Mouse (Mus musculus) stomach, embryonic 14.5 days (tissue): ENCODE measurements around the gene Rpa3. TPM values are rescaled to one million over a fixed set of nuclear protein-coding genes. Genes with fewer than 3 reads are reported as not detected.

Experiments
- ATAC-seq: fragments of 200-750 bp; cut with Nextera tagmentation; 2 replicates; pipeline ENCODE4 v1.8.0; 2017; ENCODE audit warnings: low read depth, moderate TSS enrichment; ENCODE audit not compliant: insufficient number of reproducible peaks, insufficient read depth, low FRiP score
- H3K27ac ChIP-seq: fragments of 300-500 bp; sonication (generic); 2 replicates; pipeline ENCODE4 v1.5.1; 2014; ENCODE audit warnings: mild to moderate bottlenecking, low read length, moderate library complexity, mixed read lengths
- H3K27me3 ChIP-seq: fragments of 300-500 bp; sonication (generic); 2 replicates; pipeline ENCODE4 v1.6.1; 2014; ENCODE audit warnings: low read length, control low read depth, mixed read lengths; ENCODE audit not compliant: control insufficient read depth, insufficient read depth
- H3K36me3 ChIP-seq: fragments of 300-500 bp; sonication (generic); 2 replicates; pipeline ENCODE4 v1.6.1; 2014; ENCODE audit warnings: mild to moderate bottlenecking, control low read depth, low read length, moderate library complexity, mixed read lengths; ENCODE audit not compliant: control insufficient read depth, insufficient read depth
- H3K4me1 ChIP-seq: fragments of 300-500 bp; sonication (generic); 2 replicates; pipeline ENCODE4 v1.6.1; 2014; ENCODE audit warnings: low read length, control low read depth, mixed read lengths; ENCODE audit not compliant: control insufficient read depth, insufficient read depth
- H3K4me2 ChIP-seq: fragments of 300-500 bp; sonication (generic); replicated peaks from 2 replicates; pipeline ENCODE4 v1.6.1; 2014; ENCODE audit warnings: low read depth, low read length, control low read depth
- H3K4me3 ChIP-seq: fragments of 300-500 bp; sonication (generic); 2 replicates; pipeline ENCODE4 v1.5.1; 2014; ENCODE audit warnings: low read depth, low read length, control low read depth
- H3K9ac ChIP-seq: fragments of 300-500 bp; sonication (generic); replicated peaks from 2 replicates; pipeline ENCODE4 v1.6.1; 2014; ENCODE audit warnings: low read depth, mild to moderate bottlenecking, control low read depth, low read length, moderate library complexity, mixed read lengths
- H3K9me3 ChIP-seq: fragments of 300-500 bp; sonication (generic); 2 replicates; pipeline ENCODE4 v1.6.1; 2016; ENCODE audit warnings: low read depth, low read length, control low read depth; ENCODE audit not compliant: control insufficient read depth
- WGBS: fragments of 180-500 bp; shearing (Covaris S2); extraction: QIAGEN DNeasy Blood & Tissue Kit; methylation state at CpG from one replicate; pipeline ENCODE4 v1.1.7; 2014; 5-methylcytosine and 5-hydroxymethylcytosine counted together
- polyA plus RNA-seq: library from polyadenylated mRNA; unstranded; fragments of >200 nt; fragmentation: Nextera tagmentation; extraction: Ambion mirVana; gene quantifications from 2 replicates; pipeline ENCODE4 v1.2.1, GENCODE M21; 2014

The Rpa3 gene
- polyA plus RNA-seq, 1 experiment from 2014 or later: 152 TPM

- Histone ChIP-seq H3K27ac (no peak overlapping the region), H3K4me1 (no peaks in the 10 kb centered on the region), H3K4me2 (no peak overlapping the region), H3K4me3 (no peak overlapping the region), H3K9me3 (no peaks in the 10 kb centered on the region), H3K27me3 (no peaks in the 10 kb centered on the region), H3K9ac (no peak overlapping the region), H3K36me3 (no peaks in the 10 kb centered on the region)
- WGBS: 78% methylated on average over 4 of the region's 4 CpGs
- ATAC-seq: no peak
Observed at GRCm38 (mm10) chr6:8283255-8283654, 24.3 kb upstream of the Rpa3 start.

- no peak overlapping the region for H3K4me2 ChIP-seq
- no peaks in the 10 kb centered on the region for H3K27me3 ChIP-seq
- no peak for ATAC-seq
- WGBS: 78% methylated on average over 5 of the region's 5 CpGs
- no peaks in the 10 kb centered on the region for H3K36me3 ChIP-seq
- H3K4me1 ChIP-seq: no peaks in the 10 kb centered on the region
- no peak overlapping the region for H3K27ac ChIP-seq
- no peak overlapping the region for H3K9ac ChIP-seq
- H3K4me3 ChIP-seq: no peak overlapping the region
- no peaks in the 10 kb centered on the region for H3K9me3 ChIP-seq
Observed at GRCm38 (mm10) chr6:8278426-8279002, 19.5 kb upstream of the Rpa3 start.

GRCm38 (mm10) chr6:8276431-8276830, 17.5 kb upstream of the Rpa3 start:
- 61% methylated on average over 4 of the region's 4 CpGs for WGBS
- H3K27me3 ChIP-seq: no peaks in the 10 kb centered on the region
- H3K27ac ChIP-seq: no peak overlapping the region
- H3K36me3 ChIP-seq: no peaks in the 10 kb centered on the region
- H3K4me1 ChIP-seq: no peaks in the 10 kb centered on the region
- no peaks in the 10 kb centered on the region for H3K9me3 ChIP-seq
- ATAC-seq: no peak
- H3K4me2 ChIP-seq: no peak overlapping the region
- no peak overlapping the region for H3K4me3 ChIP-seq
- H3K9ac ChIP-seq: no peak overlapping the region

- Histone ChIP-seq H3K27ac (no peak overlapping the region), H3K9ac (no peak overlapping the region), H3K4me2 (no peak overlapping the region), H3K4me3 (no peak overlapping the region), H3K27me3 (no peaks in the 10 kb centered on the region), H3K9me3 (no peaks in the 10 kb centered on the region), H3K4me1 (no peaks in the 10 kb centered on the region), H3K36me3 (no peaks in the 10 kb centered on the region)
- no peak for ATAC-seq
- 10% methylated on average over 1 of the region's 1 CpGs for whole genome bisulfite sequencing
Observed at GRCm38 (mm10) chr6:8275098-8275497, 16.1 kb upstream of the Rpa3 start.

GRCm38 (mm10) chr6:8274387-8275054, 15.5 kb upstream of the Rpa3 start:
- no peak overlapping the region for H3K4me3 ChIP-seq
- no peaks in the 10 kb centered on the region for H3K27me3 ChIP-seq
- no peaks in the 10 kb centered on the region for H3K4me1 ChIP-seq
- H3K9me3 ChIP-seq: no peaks in the 10 kb centered on the region
- no peak for ATAC-seq
- no peaks in the 10 kb centered on the region for H3K36me3 ChIP-seq
- no peak overlapping the region for H3K27ac ChIP-seq
- 40% methylated on average over 6 of the region's 6 CpGs for WGBS
- H3K4me2 ChIP-seq: no peak overlapping the region
- H3K9ac ChIP-seq: no peak overlapping the region

- no peak overlapping the region for H3K9ac ChIP-seq
- no peak for ATAC-seq
- no peak overlapping the region for H3K4me2 ChIP-seq
- WGBS: 79% methylated on average over 3 of the region's 3 CpGs
- H3K4me1 ChIP-seq: no peaks in the 10 kb centered on the region
- no peak overlapping the region for H3K4me3 ChIP-seq
- H3K27me3 ChIP-seq: no peaks in the 10 kb centered on the region
- no peak overlapping the region for H3K27ac ChIP-seq
- no peaks in the 10 kb centered on the region for H3K9me3 ChIP-seq
- no peaks in the 10 kb centered on the region for H3K36me3 ChIP-seq
Observed at GRCm38 (mm10) chr6:8271047-8271446, 12.1 kb upstream of the Rpa3 start.

- peak overlapping the region; percentile 68 for H3K4me2 ChIP-seq
- no peaks in the 10 kb centered on the region for H3K4me1 ChIP-seq
- no peaks in the 10 kb centered on the region for H3K36me3 ChIP-seq
- H3K27ac ChIP-seq: peak overlapping the region; percentile 21; the same call in 1 of the 2 replicates
- no peaks in the 10 kb centered on the region for H3K9me3 ChIP-seq
- H3K27me3 ChIP-seq: no peaks in the 10 kb centered on the region
- H3K4me3 ChIP-seq: peak overlapping the region; percentile 82
- peak overlapping the region; percentile 49; the same call in 1 of the 2 replicates for H3K9ac ChIP-seq
- WGBS: under 1% methylated on average over 8 of the region's 8 CpGs
- peak; percentile 29 for ATAC-seq
Observed at GRCm38 (mm10) chr6:8259667-8260044, 683 bp upstream of the Rpa3 start.

GRCm38 (mm10) chr6:8258316-8258715, 657 bp downstream of the Rpa3 start:
- peak overlapping the region; percentile 67 for H3K4me2 ChIP-seq
- H3K4me3 ChIP-seq: peak overlapping the region; percentile 82
- H3K9me3 ChIP-seq: no peaks in the 10 kb centered on the region
- no peaks in the 10 kb centered on the region for H3K27me3 ChIP-seq
- peak overlapping the region; percentile 52; the same call in 1 of the 2 replicates for H3K27ac ChIP-seq
- H3K9ac ChIP-seq: peak overlapping the region; percentile 73
- H3K36me3 ChIP-seq: no peaks in the 10 kb centered on the region
- 8% methylated on average over 6 of the region's 6 CpGs for WGBS
- no peaks in the 10 kb centered on the region for H3K4me1 ChIP-seq
- no peak for ATAC-seq

GRCm38 (mm10) chr6:8228596-8228995, 30.4 kb downstream of the Rpa3 start:
- no peaks in the 10 kb centered on the region for H3K9me3 ChIP-seq
- ATAC-seq: no peak
- H3K9ac ChIP-seq: no peak overlapping the region
- H3K36me3 ChIP-seq: peaks cover 36% of the 10 kb centered on the region
- H3K4me1 ChIP-seq: no peaks in the 10 kb centered on the region
- no peaks in the 10 kb centered on the region for H3K27me3 ChIP-seq
- 83% methylated on average over 3 of the region's 3 CpGs for WGBS
- H3K27ac ChIP-seq: no peak overlapping the region
- no peak overlapping the region for H3K4me3 ChIP-seq
- H3K4me2 ChIP-seq: no peak overlapping the region
